Mouse (Mus musculus) forebrain, embryonic 14.5 days (tissue): ENCODE results near the gene Glis1. TPM values are rescaled to one million over a fixed set of nuclear protein-coding genes. Genes with fewer than 3 reads are reported as not detected.

Experiments used
- ATAC-seq: fragments of 200-750 bp; cut with Nextera tagmentation; 2 replicates; pipeline ENCODE4 v1.8.0; 2017; ENCODE audit warnings: mild to moderate bottlenecking, moderate library complexity
- DNase-seq: peaks from one replicate; pipeline ENCODE4 v3.0.0-alpha.2; 2015; ENCODE audit warnings: low spot score
- H3K27ac ChIP-seq: fragments of 300-500 bp; sonication (generic); 2 replicates; pipeline ENCODE4 v1.5.1; 2014; ENCODE audit warnings: low read depth, mild to moderate bottlenecking, control low read depth, low read length, moderate library complexity
- H3K27me3 ChIP-seq: fragments of 300-500 bp; sonication (generic); replicated peaks from 2 replicates; pipeline ENCODE4 v1.6.1; 2014; ENCODE audit warnings: low read length, control low read depth, mixed read lengths; ENCODE audit not compliant: control insufficient read depth, insufficient read depth
- H3K36me3 ChIP-seq: fragments of 300-500 bp; sonication (generic); 2 replicates; pipeline ENCODE4 v1.6.1; 2014; ENCODE audit warnings: low read length, control low read depth; ENCODE audit not compliant: control insufficient read depth, insufficient read depth
- H3K4me1 ChIP-seq: fragments of 300-500 bp; sonication (generic); 2 replicates; pipeline ENCODE4 v1.6.1; 2014; ENCODE audit warnings: antibody characterized with exemption, low read length, control low read depth; ENCODE audit not compliant: control insufficient read depth, insufficient read depth
- H3K4me2 ChIP-seq: fragments of 300-500 bp; sonication (generic); 2 replicates; pipeline ENCODE4 v1.6.1; 2014; ENCODE audit warnings: mild to moderate bottlenecking, control low read depth, low read length
- H3K4me3 ChIP-seq: fragments of 300-500 bp; sonication (generic); 2 replicates; pipeline ENCODE4 v1.5.1; 2014; ENCODE audit warnings: low read depth, low read length, control low read depth
- H3K9ac ChIP-seq: fragments of 300-500 bp; sonication (generic); 2 replicates; pipeline ENCODE4 v1.6.1; 2014; ENCODE audit warnings: mild to moderate bottlenecking, low read length, control low read depth, moderate library complexity
- H3K9me3 ChIP-seq: fragments of 300-500 bp; sonication (generic); replicated peaks from 2 replicates; pipeline ENCODE4 v1.6.1; 2016; ENCODE audit warnings: low read length, control low read depth, mixed read lengths; ENCODE audit not compliant: control insufficient read depth
- WGBS: fragments of 180-500 bp; shearing (Covaris S2); extraction: QIAGEN DNeasy Blood & Tissue Kit; methylation state at CpG from one replicate; pipeline ENCODE4 v1.1.7; 2014; 5-methylcytosine and 5-hydroxymethylcytosine counted together
- polyA plus RNA-seq: library from polyadenylated mRNA; unstranded; fragments of >200 nt; fragmentation: Nextera tagmentation; extraction: Ambion mirVana; gene quantifications from 2 replicates; pipeline ENCODE4 v1.2.1, GENCODE M21; 2014

Glis1 gene
- polyA plus RNA-seq, 1 experiment from 2014 or later, result 0.27 TPM

DNA sequence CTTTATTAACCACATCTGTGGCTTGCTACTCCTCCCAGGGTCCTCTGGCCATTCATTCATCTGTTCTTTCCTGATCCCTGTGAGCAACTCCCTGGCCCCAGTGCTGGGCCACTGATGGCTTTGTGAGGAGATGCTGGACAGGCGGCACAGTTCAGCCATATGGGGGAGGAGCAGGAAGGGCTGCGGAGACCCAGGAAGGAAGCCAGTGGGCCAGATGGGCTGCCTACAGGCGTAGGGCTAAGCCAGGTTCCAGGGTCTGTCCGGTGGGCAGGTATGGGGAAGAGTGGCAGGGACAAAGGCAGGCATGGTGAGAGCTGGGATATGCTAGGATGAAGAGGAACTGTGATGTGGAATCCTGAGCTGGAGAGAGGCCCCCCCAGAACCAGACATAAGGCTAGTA is 193.8 kb downstream of the Glis1 start:
- H3K9ac ChIP-seq, result no peak overlapping the region
- DNase-seq (no peak), ATAC-seq (no peak)
- H3K36me3 ChIP-seq, result no peaks in the 10 kb centered on the region
- no peaks in the 10 kb centered on the region for H3K27me3 ChIP-seq
- H3K4me2 ChIP-seq, result no peak overlapping the region
- H3K4me1 ChIP-seq, result no peaks in the 10 kb centered on the region
- H3K4me3 ChIP-seq, result no peak overlapping the region
- no peaks in the 10 kb centered on the region for H3K9me3 ChIP-seq
- WGBS, result 80% methylated on average over 4 of the region's 4 CpGs
- H3K27ac ChIP-seq, result no peak overlapping the region

DNA sequence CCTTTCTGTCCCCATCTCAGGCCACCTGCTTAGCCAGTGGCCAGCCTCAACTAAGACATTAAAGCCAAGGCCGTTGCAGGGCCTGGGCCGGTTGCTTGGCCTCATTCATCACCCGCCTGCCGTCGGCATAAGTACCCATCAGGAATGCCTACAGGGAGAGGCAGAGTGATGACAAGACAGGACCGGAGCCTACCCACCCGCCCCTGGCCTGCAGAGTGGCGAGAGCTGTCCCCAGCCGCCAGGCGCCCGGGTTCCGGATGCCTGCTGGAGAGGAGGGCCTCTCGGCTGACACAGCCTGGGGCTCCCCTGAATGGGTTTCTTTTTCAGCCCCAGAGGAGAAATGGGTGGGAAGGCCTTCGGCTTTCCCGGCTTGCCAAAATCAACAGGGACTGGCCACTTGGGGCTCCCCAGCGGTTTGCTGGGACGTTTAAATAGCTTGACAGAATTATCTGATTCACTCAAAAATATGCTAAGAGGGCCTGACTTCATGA is 194.6 kb downstream of the Glis1 start:
- H3K4me2 ChIP-seq, result no peak overlapping the region
- H3K4me1 ChIP-seq, result no peaks in the 10 kb centered on the region
- no peaks in the 10 kb centered on the region for H3K27me3 ChIP-seq
- H3K9me3 ChIP-seq, result no peaks in the 10 kb centered on the region
- H3K27ac ChIP-seq, result no peak overlapping the region
- no peak overlapping the region for H3K9ac ChIP-seq
- WGBS, result 70% methylated on average over 17 of the region's 17 CpGs
- DNase-seq (no peak), ATAC-seq (no peak)
- H3K4me3 ChIP-seq, result no peak overlapping the region
- H3K36me3 ChIP-seq, result no peaks in the 10 kb centered on the region

DNA sequence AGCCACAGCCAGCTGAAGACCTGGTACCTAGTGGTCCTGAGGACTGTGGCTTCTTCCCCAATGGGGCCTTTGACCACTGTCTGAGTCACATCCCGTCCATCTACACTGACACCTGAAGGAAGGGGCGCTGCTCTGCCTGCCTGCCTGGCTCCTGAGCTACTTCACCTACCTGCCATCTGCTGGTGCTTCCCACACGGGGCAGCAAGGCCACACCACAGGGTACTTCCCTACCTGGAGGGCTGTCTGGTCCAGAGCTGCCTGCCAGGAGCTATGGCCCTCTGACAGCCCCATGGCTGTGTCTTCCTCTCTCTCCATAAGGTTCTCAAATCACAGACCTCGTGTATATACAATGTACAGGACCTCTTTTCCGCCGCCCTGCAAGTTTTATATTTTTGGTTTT is 200.2 kb downstream of the Glis1 start:
- DNase-seq (no peak), ATAC-seq (no peak)
- no peaks in the 10 kb centered on the region for H3K36me3 ChIP-seq
- no peak overlapping the region for H3K4me3 ChIP-seq
- H3K4me1 ChIP-seq, result no peaks in the 10 kb centered on the region
- H3K4me2 ChIP-seq, result no peak overlapping the region
- no peaks in the 10 kb centered on the region for H3K9me3 ChIP-seq
- no peak overlapping the region for H3K27ac ChIP-seq
- WGBS, result 82% methylated on average over 6 of the region's 6 CpGs
- H3K9ac ChIP-seq, result no peak overlapping the region
- H3K27me3 ChIP-seq, result no peaks in the 10 kb centered on the region

- H3K4me1 ChIP-seq, result no peaks in the 10 kb centered on the region
- no peak for ATAC-seq
- DNase-seq, result no peak
- H3K27me3 ChIP-seq, result no peaks in the 10 kb centered on the region
- H3K4me3 ChIP-seq, result no peak overlapping the region
- WGBS, result 78% methylated on average over 6 of the region's 6 CpGs
- no peak overlapping the region for H3K27ac ChIP-seq
- H3K9ac ChIP-seq, result no peak overlapping the region
- no peak overlapping the region for H3K4me2 ChIP-seq
- no peaks in the 10 kb centered on the region for H3K36me3 ChIP-seq
- H3K9me3 ChIP-seq, result no peaks in the 10 kb centered on the region
Observed at GRCm38 (mm10) chr4:107636099-107636498, 201.7 kb downstream of the Glis1 start.

- no peaks in the 10 kb centered on the region for H3K27me3 ChIP-seq
- H3K9ac ChIP-seq, result no peak overlapping the region
- H3K27ac ChIP-seq, result no peak overlapping the region
- no peaks in the 10 kb centered on the region for H3K9me3 ChIP-seq
- no peak overlapping the region for H3K4me2 ChIP-seq
- no peak overlapping the region for H3K4me3 ChIP-seq
- DNase-seq (no peak), ATAC-seq (no peak)
- 60% methylated on average over 3 of the region's 3 CpGs for WGBS
- no peaks in the 10 kb centered on the region for H3K36me3 ChIP-seq
- H3K4me1 ChIP-seq, result no peaks in the 10 kb centered on the region
Observed at GRCm38 (mm10) chr4:107637670-107638069, 203.3 kb downstream of the Glis1 start.

DNA sequence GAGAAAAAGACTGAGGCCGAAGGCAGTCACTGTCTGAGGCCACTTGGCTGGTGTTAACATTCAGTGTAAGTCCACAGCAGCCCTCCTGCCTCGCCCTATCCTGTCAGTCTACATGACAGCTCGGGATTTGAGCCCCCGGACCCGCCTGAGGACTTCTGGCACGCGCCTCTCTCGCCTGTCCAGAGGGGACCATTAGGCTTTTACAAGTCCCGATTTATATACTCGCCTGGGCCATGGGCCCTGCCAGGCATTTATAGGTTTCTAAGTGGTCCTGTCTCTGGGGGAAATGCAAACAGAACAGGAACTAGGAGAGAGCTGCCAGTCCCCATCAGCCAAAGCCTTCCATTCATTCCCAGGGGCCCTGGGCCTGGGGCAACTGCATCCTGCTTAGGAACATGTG is 203.9 kb downstream of the Glis1 start:
- H3K27ac ChIP-seq, result no peak overlapping the region
- H3K4me3 ChIP-seq, result no peak overlapping the region
- 81% methylated on average over 10 of the region's 10 CpGs for WGBS
- no peaks in the 10 kb centered on the region for H3K4me1 ChIP-seq
- DNase-seq (no peak), ATAC-seq (no peak)
- no peaks in the 10 kb centered on the region for H3K36me3 ChIP-seq
- H3K9ac ChIP-seq, result no peak overlapping the region
- no peaks in the 10 kb centered on the region for H3K9me3 ChIP-seq
- no peaks in the 10 kb centered on the region for H3K27me3 ChIP-seq
- H3K4me2 ChIP-seq, result no peak overlapping the region

DNA sequence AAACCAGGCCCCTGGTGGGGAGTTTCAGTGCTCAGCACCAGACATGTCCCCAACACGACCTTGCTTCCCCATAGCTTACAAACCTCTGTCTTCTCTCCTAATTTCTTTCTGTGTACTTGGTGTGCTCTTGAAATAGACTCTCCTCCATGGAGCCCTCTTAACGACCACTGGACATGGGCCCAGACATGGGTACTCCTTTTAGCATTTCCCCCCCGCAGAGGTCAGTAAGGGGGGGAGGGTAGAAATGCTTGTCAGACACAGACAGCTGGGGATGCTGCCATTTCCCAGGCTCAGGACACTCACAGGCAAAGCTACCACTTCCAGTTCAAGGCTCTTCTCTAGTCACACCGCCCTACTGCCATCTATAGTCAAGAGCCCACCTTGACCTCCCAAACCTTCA is 207.2 kb downstream of the Glis1 start:
- no peak overlapping the region for H3K27ac ChIP-seq
- no peak for ATAC-seq

GRCm38 (mm10) chr4:107648959-107649485 is 214.6 kb downstream of the Glis1 start:
- Histone ChIP-seq H3K36me3 (no peaks in the 10 kb centered on the region), H3K9ac (no peak overlapping the region), H3K9me3 (no peaks in the 10 kb centered on the region), H3K4me2 (no peak overlapping the region), H3K27ac (no peak overlapping the region), H3K4me3 (no peak overlapping the region), H3K27me3 (no peaks in the 10 kb centered on the region), H3K4me1 (0 out of 2 replicates have a peak, but pooled peaks cover 4% of the 10 kb centered on the region)
- WGBS, result 68% methylated on average over 5 of the region's 5 CpGs
- DNase-seq, result no peak
- no peak for ATAC-seq

More for the DNA sequence above, 207.2 kb downstream of the Glis1 start:
- H3K27me3 ChIP-seq, result no peaks in the 10 kb centered on the region
- H3K4me3 ChIP-seq, result no peak overlapping the region
- H3K9ac ChIP-seq, result no peak overlapping the region
- no peak for DNase-seq
- H3K36me3 ChIP-seq, result no peaks in the 10 kb centered on the region
- no peaks in the 10 kb centered on the region for H3K4me1 ChIP-seq
- 56% methylated on average over 4 of the region's 4 CpGs for WGBS
- H3K4me2 ChIP-seq, result no peak overlapping the region
- no peaks in the 10 kb centered on the region for H3K9me3 ChIP-seq

- WGBS, result 33% methylated on average over 12 of the region's 12 CpGs
- Histone ChIP-seq H3K4me3 (no peak overlapping the region), H3K27me3 (no peaks in the 10 kb centered on the region), H3K4me2 (no peak overlapping the region), H3K36me3 (no peaks in the 10 kb centered on the region), H3K27ac (no peak overlapping the region), H3K9ac (no peak overlapping the region), H3K4me1 (0 out of 2 replicates have a peak, but pooled peaks cover 4% of the 10 kb centered on the region), H3K9me3 (no peaks in the 10 kb centered on the region)
- peak; percentile 39 for DNase-seq
- no peak for ATAC-seq
Observed at GRCm38 (mm10) chr4:107651021-107651496, 216.7 kb downstream of the Glis1 start.
